Mouse (Mus musculus): Measurements from ENCODE around the gene Rad23b. TPM values are rescaled to one million over a fixed set of nuclear protein-coding genes. Genes with fewer than 3 reads are reported as not detected.
A peak's percentile ranks its signal among the peaks of the same experiment; 100 is the strongest.

Gene Rad23b
- polyA plus RNA-seq, 1 experiment = 83.9 TPM

- Histone ChIP-seq H3K4me1 (ENCODE audit: control insufficient read depth, insufficient read depth, low read length) (peaks cover 30% of the 10 kb centered on the region), H3K27ac (ENCODE audit: insufficient read depth, low read depth, low read length) (no peak overlapping the region), H3K4me3 (ENCODE audit: insufficient read depth, low read length) (peak overlapping the region; percentile 24; the same call in 1 of the 2 replicates)
- TF ChIP-seq CTCF (IDR thresholded peaks at IDR 0.05; ENCODE audit: low read depth, low read length) (no peak), POLR2A (IDR thresholded peaks at IDR 0.05; ENCODE audit: borderline replicate concordance, low read depth, low read length) (no peak)
These were observed 2.0 kb downstream of the Rad23b start for GRCm38 (mm10) chr4:55351860-55352259.

- TF ChIP-seq CTCF (IDR thresholded peaks at IDR 0.05; ENCODE audit: low read depth, low read length) = no peak
- TF ChIP-seq POLR2A (IDR thresholded peaks at IDR 0.05; ENCODE audit: borderline replicate concordance, low read depth, low read length) = no peak
- peaks cover 27% of the 10 kb centered on the region for H3K4me1 ChIP-seq (ENCODE audit: control insufficient read depth, insufficient read depth, low read length)
- H3K4me3 ChIP-seq (ENCODE audit: insufficient read depth, low read length) = no peak overlapping the region
These were observed 4.2 kb downstream of the Rad23b start for GRCm38 (mm10) chr4:55354038-55354437.

GRCm38 (mm10) chr4:55355845-55356244 is 6.0 kb downstream of the Rad23b start:
- no peak for TF ChIP-seq POLR2A (IDR thresholded peaks at IDR 0.05; ENCODE audit: borderline replicate concordance, low read depth, low read length)
- Histone ChIP-seq H3K27ac (ENCODE audit: insufficient read depth, low read depth, low read length) (no peak overlapping the region), H3K4me3 (ENCODE audit: insufficient read depth, low read length) (no peak overlapping the region), H3K4me1 (ENCODE audit: control insufficient read depth, insufficient read depth, low read length) (peaks cover 30% of the 10 kb centered on the region)

More at GRCm38 (mm10) chr4:55354038-55354437, 4.2 kb downstream of the Rad23b start:
- no peak overlapping the region for H3K27ac ChIP-seq (ENCODE audit: insufficient read depth, low read depth, low read length)

- H3K4me3 ChIP-seq (ENCODE audit: insufficient read depth, low read length) = no peak overlapping the region
- no peak overlapping the region for H3K27ac ChIP-seq (ENCODE audit: insufficient read depth, low read depth, low read length)
- H3K4me1 ChIP-seq (ENCODE audit: control insufficient read depth, insufficient read depth, low read length) = peaks cover 30% of the 10 kb centered on the region
- no peak for TF ChIP-seq CTCF (IDR thresholded peaks at IDR 0.05; ENCODE audit: low read depth, low read length)
- TF ChIP-seq POLR2A (IDR thresholded peaks at IDR 0.05; ENCODE audit: borderline replicate concordance, low read depth, low read length) = no peak
These were observed 6.9 kb downstream of the Rad23b start for GRCm38 (mm10) chr4:55356726-55357125.

GRCm38 (mm10) chr4:55363866-55364265 is 14.0 kb downstream of the Rad23b start:
- H3K4me3 ChIP-seq (ENCODE audit: insufficient read depth, low read length) = no peak overlapping the region
- TF ChIP-seq CTCF (IDR thresholded peaks at IDR 0.05; ENCODE audit: low read depth, low read length) (no peak), POLR2A (IDR thresholded peaks at IDR 0.05; ENCODE audit: borderline replicate concordance, low read depth, low read length) (no peak)
- H3K27ac ChIP-seq (ENCODE audit: insufficient read depth, low read depth, low read length) = peak overlapping the region; percentile 30
- peaks cover 32% of the 10 kb centered on the region for H3K4me1 ChIP-seq (ENCODE audit: control insufficient read depth, insufficient read depth, low read length)

GRCm38 (mm10) chr4:55364374-55364773 is 14.5 kb downstream of the Rad23b start:
- Histone ChIP-seq H3K4me1 (ENCODE audit: control insufficient read depth, insufficient read depth, low read length) (peaks cover 32% of the 10 kb centered on the region), H3K27ac (ENCODE audit: insufficient read depth, low read depth, low read length) (peak overlapping the region; percentile 30)
- no peak for TF ChIP-seq POLR2A (IDR thresholded peaks at IDR 0.05; ENCODE audit: borderline replicate concordance, low read depth, low read length)
- TF ChIP-seq CTCF (IDR thresholded peaks at IDR 0.05; ENCODE audit: low read depth, low read length) = no peak

GRCm38 (mm10) chr4:55366014-55366413 is 16.2 kb downstream of the Rad23b start:
- H3K27ac ChIP-seq (ENCODE audit: insufficient read depth, low read depth, low read length) = no peak overlapping the region
- peaks cover 29% of the 10 kb centered on the region for H3K4me1 ChIP-seq (ENCODE audit: control insufficient read depth, insufficient read depth, low read length)
- no peak overlapping the region for H3K4me3 ChIP-seq (ENCODE audit: insufficient read depth, low read length)
- TF ChIP-seq CTCF (IDR thresholded peaks at IDR 0.05; ENCODE audit: low read depth, low read length) = no peak
- TF ChIP-seq POLR2A (IDR thresholded peaks at IDR 0.05; ENCODE audit: borderline replicate concordance, low read depth, low read length) = no peak

More at GRCm38 (mm10) chr4:55364374-55364773, 14.5 kb downstream of the Rad23b start:
- no peak overlapping the region for H3K4me3 ChIP-seq (ENCODE audit: insufficient read depth, low read length)

GRCm38 (mm10) chr4:55370127-55370526 is 20.3 kb downstream of the Rad23b start:
- H3K27ac ChIP-seq (ENCODE audit: insufficient read depth, low read depth, low read length) = no peak overlapping the region
- H3K4me1 ChIP-seq (ENCODE audit: control insufficient read depth, insufficient read depth, low read length) = peaks cover 8% of the 10 kb centered on the region
- H3K4me3 ChIP-seq (ENCODE audit: insufficient read depth, low read length) = no peak overlapping the region
- no peak for TF ChIP-seq CTCF (IDR thresholded peaks at IDR 0.05; ENCODE audit: low read depth, low read length)
- TF ChIP-seq POLR2A (IDR thresholded peaks at IDR 0.05; ENCODE audit: borderline replicate concordance, low read depth, low read length) = no peak

- Histone ChIP-seq H3K4me1 (ENCODE audit: control insufficient read depth, insufficient read depth, low read length) (no peaks in the 10 kb centered on the region), H3K27ac (ENCODE audit: insufficient read depth, low read depth, low read length) (no peak overlapping the region), H3K4me3 (ENCODE audit: insufficient read depth, low read length) (no peak overlapping the region)
- no peak for TF ChIP-seq POLR2A (IDR thresholded peaks at IDR 0.05; ENCODE audit: borderline replicate concordance, low read depth, low read length)
- no peak for TF ChIP-seq CTCF (IDR thresholded peaks at IDR 0.05; ENCODE audit: low read depth, low read length)
These were observed 21.5 kb downstream of the Rad23b start for GRCm38 (mm10) chr4:55371355-55371754.

GRCm38 (mm10) chr4:55382350-55382749 is 32.5 kb downstream of the Rad23b start:
- Histone ChIP-seq H3K4me1 (ENCODE audit: control insufficient read depth, insufficient read depth, low read length) (peaks cover 14% of the 10 kb centered on the region), H3K27ac (ENCODE audit: insufficient read depth, low read depth, low read length) (no peak overlapping the region), H3K4me3 (ENCODE audit: insufficient read depth, low read length) (no peak overlapping the region)
- TF ChIP-seq CTCF (IDR thresholded peaks at IDR 0.05; ENCODE audit: low read depth, low read length) (no peak), POLR2A (IDR thresholded peaks at IDR 0.05; ENCODE audit: borderline replicate concordance, low read depth, low read length) (no peak)

GRCm38 (mm10) chr4:55386768-55387167 is 36.9 kb downstream of the Rad23b start:
- H3K4me3 ChIP-seq (ENCODE audit: insufficient read depth, low read length) = no peak overlapping the region
- TF ChIP-seq POLR2A (IDR thresholded peaks at IDR 0.05; ENCODE audit: borderline replicate concordance, low read depth, low read length) (no peak), CTCF (IDR thresholded peaks at IDR 0.05; ENCODE audit: low read depth, low read length) (no peak)
- peak overlapping the region; percentile 60 for H3K27ac ChIP-seq (ENCODE audit: insufficient read depth, low read depth, low read length)
- peaks cover 26% of the 10 kb centered on the region for H3K4me1 ChIP-seq (ENCODE audit: control insufficient read depth, insufficient read depth, low read length)

Data from bone marrow macrophage, adult 2 months (primary cell).